Mouse (Mus musculus) lung, postnatal 0 days (tissue): ENCODE data around the gene Mms19. TPM values are rescaled to one million over a fixed set of nuclear protein-coding genes. Genes with fewer than 3 reads are reported as not detected.

Source experiments
- ATAC-seq: fragments of 200-750 bp; cut with Nextera tagmentation; 2 replicates; pipeline ENCODE4 v1.8.0; 2017; ENCODE audit warnings: moderate library complexity
- DNase-seq: peaks from one replicate; pipeline ENCODE4 v3.0.0-alpha.2; 2016; ENCODE audit warnings: low spot score
- H3K27ac ChIP-seq: fragments of 300-500 bp; sonication (generic); 2 replicates; pipeline ENCODE4 v1.5.1; 2014; ENCODE audit warnings: antibody characterized with exemption, mild to moderate bottlenecking, low read length, mixed read lengths
- H3K27me3 ChIP-seq: fragments of 300-500 bp; sonication (generic); replicated peaks from 2 replicates; pipeline ENCODE4 v1.6.1; 2014; ENCODE audit warnings: low read length, mixed read lengths; ENCODE audit not compliant: insufficient read depth
- H3K36me3 ChIP-seq: fragments of 300-500 bp; sonication (generic); 2 replicates; pipeline ENCODE4 v1.6.1; 2014; ENCODE audit warnings: low read length, mixed read lengths; ENCODE audit not compliant: insufficient read depth
- H3K4me1 ChIP-seq: fragments of 300-500 bp; sonication (generic); 2 replicates; pipeline ENCODE4 v1.6.1; 2014; ENCODE audit warnings: antibody characterized with exemption, low read depth, low read length, mixed read lengths; ENCODE audit not compliant: insufficient read depth
- H3K4me2 ChIP-seq: fragments of 300-500 bp; sonication (generic); replicated peaks from 2 replicates; pipeline ENCODE4 v1.6.1; 2014; ENCODE audit warnings: low read depth, mild to moderate bottlenecking, low read length, moderate library complexity, mixed read lengths
- H3K4me3 ChIP-seq: fragments of 300-500 bp; sonication (generic); 2 replicates; pipeline ENCODE4 v1.5.1; 2014; ENCODE audit warnings: low read depth, low read length
- H3K9ac ChIP-seq: fragments of 300-500 bp; sonication (generic); replicated peaks from 2 replicates; pipeline ENCODE4 v1.6.1; 2014; ENCODE audit warnings: low read depth, mild to moderate bottlenecking
- H3K9me3 ChIP-seq: fragments of 300-500 bp; sonication (generic); 2 replicates; pipeline ENCODE4 v1.6.1; 2016; ENCODE audit warnings: low read length, mixed read lengths
- CTCF ChIP-seq: IDR thresholded peaks from 2 replicates; pipeline ENCODE4 v1.5.1; 2016; ENCODE audit warnings: antibody characterized with exemption, mild to moderate bottlenecking
- EP300 ChIP-seq: IDR thresholded peaks from 2 replicates; pipeline ENCODE4 v1.6.1; 2016; ENCODE audit warnings: antibody characterized with exemption, mild to moderate bottlenecking, control low read depth
- WGBS: fragments of 180-500 bp; shearing (Covaris S2); extraction: QIAGEN DNeasy Blood & Tissue Kit; methylation state at CpG from one replicate; pipeline ENCODE4 v1.1.7; 2014; 5-methylcytosine and 5-hydroxymethylcytosine counted together
- polyA plus RNA-seq: library from polyadenylated mRNA; unstranded; fragments of >200 nt; fragmentation: Nextera tagmentation; extraction: Ambion mirVana; gene quantifications from 2 replicates; pipeline ENCODE4 v1.2.1, GENCODE M21; 2015

Mms19 gene
- polyA plus RNA-seq, 1 experiment from 2014 or later: 12.8 TPM

- 75% methylated on average over 7 of the region's 7 CpGs for WGBS
- Histone ChIP-seq H3K9ac (no peak overlapping the region), H3K27ac (peak overlapping the region; percentile 65), H3K27me3 (no peaks in the 10 kb centered on the region), H3K36me3 (no peaks in the 10 kb centered on the region), H3K4me1 (peaks cover 10% of the 10 kb centered on the region), H3K9me3 (no peaks in the 10 kb centered on the region), H3K4me3 (no peak overlapping the region), H3K4me2 (0 out of 2 replicates have a peak overlapping the region, but pooled peaks have one; percentile 17)
- TF ChIP-seq EP300: peak; percentile 63
- no peak for TF ChIP-seq CTCF
- ATAC-seq (peak; percentile 72), DNase-seq (peak; percentile 70)
These were observed 13.1 kb upstream of the Mms19 start for GRCm38 (mm10) chr19:41994023-41994422.

GRCm38 (mm10) chr19:41993484-41993883 is 12.5 kb upstream of the Mms19 start:
- Histone ChIP-seq H3K27ac (peak overlapping the region; percentile 65), H3K9me3 (no peaks in the 10 kb centered on the region), H3K4me3 (no peak overlapping the region), H3K27me3 (no peaks in the 10 kb centered on the region), H3K4me1 (peaks cover 10% of the 10 kb centered on the region), H3K9ac (no peak overlapping the region), H3K36me3 (no peaks in the 10 kb centered on the region), H3K4me2 (0 out of 2 replicates have a peak overlapping the region, but pooled peaks have one; percentile 17)
- no peak for TF ChIP-seq CTCF
- no peak for TF ChIP-seq EP300
- DNase-seq: peak; percentile 89
- peak; percentile 72 for ATAC-seq
- 31% methylated on average over 6 of the region's 6 CpGs for WGBS

- WGBS: 46% methylated on average over 2 of the region's 2 CpGs
- Histone ChIP-seq H3K9me3 (no peaks in the 10 kb centered on the region), H3K36me3 (no peaks in the 10 kb centered on the region), H3K27me3 (no peaks in the 10 kb centered on the region), H3K4me2 (no peak overlapping the region), H3K27ac (no peak overlapping the region), H3K9ac (no peak overlapping the region), H3K4me3 (no peak overlapping the region), H3K4me1 (peaks cover 10% of the 10 kb centered on the region)
- TF ChIP-seq EP300: no peak
- no peak for TF ChIP-seq CTCF
- ATAC-seq (peak; percentile 18; the same call in 1 of the 2 replicates), DNase-seq (no peak)
These were observed 12.0 kb upstream of the Mms19 start for GRCm38 (mm10) chr19:41992971-41993370.

GRCm38 (mm10) chr19:41991926-41992477 is 11.0 kb upstream of the Mms19 start:
- peak overlapping the region; percentile 12; the same call in 1 of the 2 replicates for H3K27ac ChIP-seq
- H3K4me2 ChIP-seq: no peak overlapping the region
- no peak overlapping the region for H3K4me3 ChIP-seq
- H3K4me1 ChIP-seq: peaks cover 10% of the 10 kb centered on the region
- no peak for TF ChIP-seq EP300
- TF ChIP-seq CTCF: no peak
- no peaks in the 10 kb centered on the region for H3K27me3 ChIP-seq
- H3K9ac ChIP-seq: no peak overlapping the region
- ATAC-seq (no peak), DNase-seq (no peak)
- H3K36me3 ChIP-seq: no peaks in the 10 kb centered on the region
- 49% methylated on average over 6 of the region's 6 CpGs for WGBS
- no peaks in the 10 kb centered on the region for H3K9me3 ChIP-seq

- H3K27ac ChIP-seq: no peak overlapping the region
- H3K9me3 ChIP-seq: no peaks in the 10 kb centered on the region
- TF ChIP-seq EP300: no peak
- no peak for TF ChIP-seq CTCF
- ATAC-seq: no peak
- no peak overlapping the region for H3K4me3 ChIP-seq
- H3K4me2 ChIP-seq: no peak overlapping the region
- WGBS: 78% methylated on average over 6 of the region's 6 CpGs
- no peak overlapping the region for H3K9ac ChIP-seq
- no peaks in the 10 kb centered on the region for H3K36me3 ChIP-seq
- DNase-seq: no peak
- peaks cover 10% of the 10 kb centered on the region for H3K4me1 ChIP-seq
- no peaks in the 10 kb centered on the region for H3K27me3 ChIP-seq
These were observed 8.9 kb upstream of the Mms19 start for GRCm38 (mm10) chr19:41989810-41990209.

GRCm38 (mm10) chr19:41987206-41987605 is 6.2 kb upstream of the Mms19 start:
- H3K27ac ChIP-seq: no peak overlapping the region
- no peak for DNase-seq
- H3K27me3 ChIP-seq: no peaks in the 10 kb centered on the region
- no peak for ATAC-seq
- no peak overlapping the region for H3K4me3 ChIP-seq
- H3K36me3 ChIP-seq: no peaks in the 10 kb centered on the region
- TF ChIP-seq CTCF (no peak), EP300 (no peak)
- no peaks in the 10 kb centered on the region for H3K9me3 ChIP-seq
- no peak overlapping the region for H3K9ac ChIP-seq
- H3K4me2 ChIP-seq: no peak overlapping the region
- H3K4me1 ChIP-seq: peaks cover 6% of the 10 kb centered on the region
- 67% methylated on average over 4 of the region's 4 CpGs for WGBS

- Histone ChIP-seq H3K4me1 (peaks cover 5% of the 10 kb centered on the region), H3K4me2 (no peak overlapping the region), H3K36me3 (no peaks in the 10 kb centered on the region), H3K27me3 (no peaks in the 10 kb centered on the region), H3K9me3 (no peaks in the 10 kb centered on the region), H3K4me3 (no peak overlapping the region), H3K9ac (no peak overlapping the region), H3K27ac (no peak overlapping the region)
- DNase-seq (no peak), ATAC-seq (no peak)
- TF ChIP-seq EP300 (no peak), CTCF (no peak)
- WGBS: 96% methylated on average over 5 of the region's 5 CpGs
These were observed 5.0 kb upstream of the Mms19 start for GRCm38 (mm10) chr19:41985994-41986393.
